Comparison of ENCODE assay signal across 9 mouse cellular contexts in genomic region chr11:69272122-69272740, GRCm38 (mm10). TPM values are rescaled to one million over a fixed set of nuclear protein-coding genes. Genes with fewer than 3 reads are reported as not detected.
A peak's percentile ranks its signal among the peaks of the same experiment; 100 is the strongest.
DNase-seq lines count a peak whose midpoint lies in the region; TF ChIP-seq lines count a peak whose summit lies in the region.
"Had no signal": no experiment of that assay in that cellular context is flagged by ENCODE, and none has a peak within 500 bp of the region (broad histone marks: within the 10 kb centered on the region; RNA-seq: fewer than 3 reads in every experiment).

No protein-coding gene starts in this region.

- TF ChIP-seq CTCF in cortical plate, adult 2 months (IDR thresholded peaks at IDR 0.05; ENCODE audit: extremely low read depth, insufficient read depth, low read length): peak; percentile 59

- intact Hi-C loops in heart, postnatal 36 days (cut with DNase I): loop anchor here (5.0 kb wide), 1 partner anchor 60 kb away; no protein-coding TSS in a partner anchor
- intact Hi-C loops in left cerebral cortex, postnatal 10 days (cut with DNase I): loop anchor here (5.0 kb wide), 1 partner anchor 50 kb away; the partner anchor contains the start of genes Cntrob and Trappc1

- TF ChIP-seq POLR2A in cortical plate, adult 2 months (IDR thresholded peaks at IDR 0.05; ENCODE audit: extremely low read depth, insufficient read depth, low read length): no peak

- H3K4me3 ChIP-seq in cortical plate, adult 2 months (ENCODE audit: insufficient read depth, low read length): no peak overlapping the region
- H3K4me3 ChIP-seq: neural tube, embryonic 13.5 days had no signal

- DNase-seq in gastrocnemius, adult 18-20 months (ENCODE audit: low spot score): peak; percentile 79
- no peak for DNase-seq in gastrocnemius, postnatal 25 days
- peak; percentile 81 for DNase-seq in ZHBTc4 (ENCODE audit: low read depth, low spot score)
- DNase-seq in heart, postnatal 36 days: peak; percentile 83 to 87
- peak; percentile 38 to 79 for DNase-seq in left cerebral cortex, postnatal 10 days (ENCODE audit: extremely low spot score in 1 of 2, low spot score in 2 of 2)
- peak; percentile 78 to 84 for DNase-seq in natural killer cell, adult 2 months (ENCODE audit: low spot score in 2 of 2)
- peak; percentile 53 for DNase-seq in testis, postnatal 14 days (ENCODE audit: low spot score)

- H3K27ac ChIP-seq in cortical plate, adult 2 months (ENCODE audit: insufficient read depth, low read length): no peak overlapping the region
- H3K27ac ChIP-seq: neural tube, embryonic 13.5 days had no signal

- H3K4me1 ChIP-seq in cortical plate, adult 2 months (ENCODE audit: control insufficient read depth, insufficient read depth, low read length): no peaks in the 10 kb centered on the region; the same call in 1 of the 2 replicates

RNA-seq across cellular contexts. Expression of gene Gucy2e, which starts 35.4 kb away (rescaled TPM):
- total RNA-seq in gastrocnemius, adult 18-20 months (2021): not detected
- total RNA-seq in gastrocnemius, postnatal 25 days (2021): not detected
- 1.6 TPM in 2 replicates for polyA plus RNA-seq in cortical plate, adult 2 months (2012; rRNA removed)
- total RNA-seq in heart, postnatal 36 days (2021): 1 to 10 TPM; 1.5 to 1.7 TPM
- total RNA-seq in left cerebral cortex, postnatal 10 days (2021): under 1 TPM; 0.49 to 0.71 TPM

RNA-seq across cellular contexts. Expression of gene Cntrob, which starts 51.3 kb away (rescaled TPM):
- 1 to 10 TPM; 1.2 to 1.7 TPM for total RNA-seq in gastrocnemius, adult 18-20 months (2021)
- total RNA-seq in gastrocnemius, postnatal 25 days (2021): 1 to 10 TPM; 1.2 to 2.5 TPM
- 25.4 and 32.3 TPM in 2 replicates for polyA plus RNA-seq in cortical plate, adult 2 months (2012; rRNA removed)
- 1 to 10 TPM; 2.8 to 3.1 TPM for total RNA-seq in heart, postnatal 36 days (2021)
- total RNA-seq in left cerebral cortex, postnatal 10 days (2021): 10 to 100 TPM; 13.2 to 15.0 TPM

RNA-seq across cellular contexts. Expression of gene Trappc1, which starts 51.5 kb away (rescaled TPM):
- total RNA-seq in gastrocnemius, adult 18-20 months (2021): 10 to 100 TPM; 43.4 to 44.8 TPM
- total RNA-seq in gastrocnemius, postnatal 25 days (2021): 10 to 100 TPM; 39.6 to 48.3 TPM
- polyA plus RNA-seq in cortical plate, adult 2 months (2012; rRNA removed): 73.9 and 77.0 TPM in 2 replicates
- 10 to 100 TPM; 54.3 to 60.1 TPM for total RNA-seq in heart, postnatal 36 days (2021)
- total RNA-seq in left cerebral cortex, postnatal 10 days (2021): 10 to 100 TPM; 68.9 to 69.5 TPM

RNA-seq across cellular contexts. Expression of gene Kcnab3, which starts 53.8 kb away (rescaled TPM):
- under 1 TPM in 1 of 2 experiments, not detected in 1; 0.09 TPM for total RNA-seq in gastrocnemius, adult 18-20 months (2021)
- total RNA-seq in gastrocnemius, postnatal 25 days (2021): under 1 TPM in 1 of 2 experiments, not detected in 1; 0.13 TPM
- polyA plus RNA-seq in cortical plate, adult 2 months (2012; rRNA removed): 96.5 and 106 TPM in 2 replicates
- total RNA-seq in heart, postnatal 36 days (2021): under 1 TPM in 1 of 2 experiments, not detected in 1; 0.28 TPM
- 10 to 100 TPM; 12.3 to 17.9 TPM for total RNA-seq in left cerebral cortex, postnatal 10 days (2021)
